Mouse (Mus musculus): ENCODE measurements at regions not wholly inside any gene's neighbourhood (a gene's known extent, or its start where the extent isn't known, plus 50 kb on each side); places are given as distances from the start of the nearest gene placed in this dataset.

DNA sequence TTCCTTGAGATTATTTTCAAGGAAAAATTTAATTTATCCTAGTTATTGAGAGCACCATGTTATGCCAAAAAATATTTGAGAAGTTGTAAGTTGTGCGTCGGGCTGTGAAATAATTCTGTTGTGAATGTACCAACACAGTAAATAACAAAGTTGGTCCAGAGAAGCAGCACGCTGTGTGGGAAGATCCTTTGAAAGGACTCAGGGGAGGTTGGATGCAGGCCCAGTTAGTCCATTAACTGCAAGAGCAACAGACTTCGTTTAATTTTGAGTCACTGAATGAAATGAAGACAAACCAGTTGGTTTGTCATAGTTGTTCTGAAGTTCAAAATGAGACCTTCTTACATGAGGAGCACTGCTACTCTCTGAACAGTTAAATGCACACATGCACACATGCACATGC is 85.8 kb upstream of the Thumpd2 start:
- Histone ChIP-seq H3K4me3 (ENCODE audit: insufficient read depth, low read depth, low read length) (no peak overlapping the region), H3K36me3 (ENCODE audit: control insufficient read depth, insufficient read depth, low read length) (no peaks in the 10 kb centered on the region), H3K9ac (ENCODE audit: low read depth, low read length) (no peak overlapping the region), H3K4me1 (ENCODE audit: control insufficient read depth, insufficient read depth, low read length) (no peaks in the 10 kb centered on the region), H3K27me3 (ENCODE audit: control insufficient read depth, insufficient read depth, low read length) (no peaks in the 10 kb centered on the region), H3K27ac (replicated peaks; ENCODE audit: insufficient read depth, low read depth, low read length) (no peak overlapping the region), H3K79me2 (ENCODE audit: control insufficient read depth, insufficient read depth, low read length) (no peaks in the 10 kb centered on the region)
- DNase-seq (ENCODE audit: extremely low read depth, low read depth, low spot score), result no peak
- TF ChIP-seq POLR2A (IDR thresholded peaks at IDR 0.05; ENCODE audit: extremely low read depth, insufficient read depth, low read length) (no peak), CTCF (IDR thresholded peaks at IDR 0.05; ENCODE audit: low read depth, low read length) (no peak)
- WGBS, result 92% methylated on average over 4 of the region's 4 CpGs

DNA sequence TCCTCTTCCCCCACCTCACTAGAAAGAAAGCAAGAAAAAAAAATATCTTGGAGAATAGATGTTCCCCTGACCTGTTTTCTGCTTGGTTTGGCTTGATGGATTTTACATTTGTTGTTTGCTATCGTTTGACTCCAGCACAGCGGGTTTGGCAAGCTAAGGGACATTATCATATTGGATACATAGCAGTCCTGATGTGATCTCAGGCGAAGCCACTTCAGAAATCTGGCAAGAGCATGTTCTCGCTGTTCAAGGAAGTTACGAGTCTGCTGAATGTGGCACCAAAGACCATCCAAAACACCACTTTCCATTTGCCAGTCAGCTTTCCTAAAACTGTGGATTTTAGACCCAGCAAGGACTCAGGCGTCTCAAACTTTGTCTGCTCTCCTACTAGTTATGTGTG is 69.8 kb upstream of the Thumpd2 start:
- no peak for DNase-seq (ENCODE audit: extremely low read depth, low read depth, low spot score)
- H3K79me2 ChIP-seq (ENCODE audit: control insufficient read depth, insufficient read depth, low read length), result no peaks in the 10 kb centered on the region
- no peak overlapping the region for H3K9ac ChIP-seq (ENCODE audit: low read depth, low read length)
- no peaks in the 10 kb centered on the region for H3K36me3 ChIP-seq (ENCODE audit: control insufficient read depth, insufficient read depth, low read length)
- no peaks in the 10 kb centered on the region for H3K4me1 ChIP-seq (ENCODE audit: control insufficient read depth, insufficient read depth, low read length)
- H3K4me3 ChIP-seq (ENCODE audit: insufficient read depth, low read depth, low read length), result no peak overlapping the region
- 81% methylated on average over 6 of the region's 6 CpGs for WGBS
- TF ChIP-seq CTCF (IDR thresholded peaks at IDR 0.05; ENCODE audit: low read depth, low read length) (no peak), POLR2A (IDR thresholded peaks at IDR 0.05; ENCODE audit: extremely low read depth, insufficient read depth, low read length) (no peak)
- H3K27me3 ChIP-seq (ENCODE audit: control insufficient read depth, insufficient read depth, low read length), result no peaks in the 10 kb centered on the region
- H3K27ac ChIP-seq (replicated peaks; ENCODE audit: insufficient read depth, low read depth, low read length), result no peak overlapping the region

DNA sequence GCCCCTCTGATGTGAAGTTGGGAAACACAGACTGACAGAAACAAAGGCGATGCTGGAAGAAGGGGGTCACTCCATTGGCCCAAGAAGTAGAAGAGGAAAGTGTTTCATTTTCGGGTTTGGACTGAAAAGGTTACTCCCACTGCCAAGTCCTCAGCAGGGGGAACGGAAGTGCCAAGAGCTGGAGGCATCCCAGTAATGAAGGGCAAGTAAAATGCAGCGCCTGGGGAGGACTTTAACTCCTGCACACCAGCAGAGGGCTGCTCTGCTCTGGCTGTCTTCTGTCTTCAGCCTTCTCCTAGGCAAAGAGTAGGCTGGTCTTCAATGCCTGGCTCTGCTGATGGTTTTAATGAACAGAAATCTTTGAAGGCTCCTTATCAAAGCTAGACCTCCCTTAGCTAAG is 68.3 kb upstream of the Thumpd2 start:
- no peak for DNase-seq (ENCODE audit: extremely low read depth, low read depth, low spot score)
- Histone ChIP-seq H3K27me3 (ENCODE audit: control insufficient read depth, insufficient read depth, low read length) (no peaks in the 10 kb centered on the region), H3K4me3 (ENCODE audit: insufficient read depth, low read depth, low read length) (no peak overlapping the region), H3K27ac (replicated peaks; ENCODE audit: insufficient read depth, low read depth, low read length) (no peak overlapping the region), H3K4me1 (ENCODE audit: control insufficient read depth, insufficient read depth, low read length) (no peaks in the 10 kb centered on the region), H3K36me3 (ENCODE audit: control insufficient read depth, insufficient read depth, low read length) (no peaks in the 10 kb centered on the region), H3K79me2 (ENCODE audit: control insufficient read depth, insufficient read depth, low read length) (no peaks in the 10 kb centered on the region), H3K9ac (ENCODE audit: low read depth, low read length) (no peak overlapping the region)
- TF ChIP-seq POLR2A (IDR thresholded peaks at IDR 0.05; ENCODE audit: extremely low read depth, insufficient read depth, low read length), result no peak
- TF ChIP-seq CTCF (IDR thresholded peaks at IDR 0.05; ENCODE audit: low read depth, low read length), result no peak
- WGBS, result 64% methylated on average over 4 of the region's 4 CpGs
